Mouse (Mus musculus) lung, embryonic 16.5 days (tissue): ENCODE data around the gene Apol9b. TPM values are rescaled to one million over a fixed set of nuclear protein-coding genes. Genes with fewer than 3 reads are reported as not detected.
"Not testable (repeated sequence)": the region's sequence is repeated elsewhere in the genome, so short reads cannot be mapped to it uniquely, and the experiment has no call there.

Experiments used
- ATAC-seq: fragments of 200-750 bp; cut with Nextera tagmentation; 2 replicates; pipeline ENCODE4 v1.8.0; 2017; ENCODE audit warnings: low read depth, mild to moderate bottlenecking, moderate library complexity
- H3K27ac ChIP-seq: fragments of 300-500 bp; sonication (generic); 2 replicates; pipeline ENCODE4 v1.5.1; 2014; ENCODE audit warnings: mild to moderate bottlenecking, control low read depth, low read length
- H3K27me3 ChIP-seq: fragments of 300-500 bp; sonication (generic); 2 replicates; pipeline ENCODE4 v1.6.1; 2014; ENCODE audit warnings: low read depth, low read length, mixed read lengths; ENCODE audit not compliant: control insufficient read depth, insufficient read depth
- H3K36me3 ChIP-seq: fragments of 300-500 bp; sonication (generic); 2 replicates; pipeline ENCODE4 v1.6.1; 2014; ENCODE audit warnings: low read length; ENCODE audit not compliant: control insufficient read depth, insufficient read depth
- H3K4me1 ChIP-seq: fragments of 300-500 bp; sonication (generic); replicated peaks from 2 replicates; pipeline ENCODE4 v1.6.1; 2014; ENCODE audit warnings: low read length, mixed read lengths; ENCODE audit not compliant: control insufficient read depth, insufficient read depth
- H3K4me2 ChIP-seq: fragments of 300-500 bp; sonication (generic); 2 replicates; pipeline ENCODE4 v1.6.1; 2014; ENCODE audit warnings: low read depth, low read length, control low read depth
- H3K4me3 ChIP-seq: fragments of 300-500 bp; sonication (generic); 2 replicates; pipeline ENCODE4 v1.5.1; 2014; ENCODE audit warnings: mild to moderate bottlenecking, low read length, control low read depth
- H3K9ac ChIP-seq: fragments of 300-500 bp; sonication (generic); 2 replicates; pipeline ENCODE4 v1.6.1; 2014; ENCODE audit warnings: low read length, control low read depth
- H3K9me3 ChIP-seq: fragments of 300-500 bp; sonication (generic); 2 replicates; pipeline ENCODE4 v1.6.1; 2016; ENCODE audit warnings: low read length; ENCODE audit not compliant: control insufficient read depth
- WGBS: fragments of 180-500 bp; shearing (Covaris S2); extraction: QIAGEN DNeasy Blood & Tissue Kit; methylation state at CpG from one replicate; pipeline ENCODE4 v1.1.7; 2014; 5-methylcytosine and 5-hydroxymethylcytosine counted together
- polyA plus RNA-seq: library from polyadenylated mRNA; unstranded; fragments of >200 nt; fragmentation: Nextera tagmentation; extraction: Ambion mirVana; gene quantifications from 2 replicates; pipeline ENCODE4 v1.2.1, GENCODE M21; 2015

Apol9b gene
- polyA plus RNA-seq, 1 experiment from 2014 or later = 0.15 TPM

DNA sequence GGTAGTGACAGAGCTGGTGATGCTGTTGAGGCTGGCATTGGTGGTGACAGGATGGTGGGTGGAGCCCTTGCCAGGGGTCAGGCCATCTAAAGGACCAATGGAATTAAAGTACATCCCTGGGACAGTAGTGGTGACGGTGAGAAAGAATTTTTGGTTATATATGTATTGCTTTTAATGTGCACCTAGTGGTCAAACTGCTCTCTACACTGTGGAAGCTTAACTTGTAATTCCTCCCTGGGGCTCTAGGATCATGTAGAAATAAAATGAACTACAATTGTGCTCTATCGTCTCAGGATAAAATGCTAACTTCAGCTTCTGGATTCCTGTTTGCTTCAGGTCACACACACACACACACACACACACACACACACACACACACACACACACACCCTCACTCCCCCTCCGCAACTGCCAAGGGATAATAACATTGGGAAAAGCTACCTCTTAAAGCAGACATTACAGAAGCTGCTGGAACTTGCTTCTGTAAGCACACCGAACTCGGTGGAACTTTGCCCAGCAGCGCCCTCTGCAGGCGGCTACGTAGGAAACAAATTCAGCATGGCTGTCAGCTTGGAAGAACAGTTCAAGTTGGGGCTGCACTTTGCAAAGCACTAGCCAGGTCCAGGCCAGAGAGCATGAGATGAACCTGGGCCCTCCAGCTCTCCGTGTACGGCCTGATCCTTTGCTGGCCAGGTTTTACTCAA lies 4.5 kb upstream of the Apol9b start:
- WGBS = 26% methylated on average over 2 of the region's 10 CpGs
- ATAC-seq = not testable (repeated sequence)

DNA sequence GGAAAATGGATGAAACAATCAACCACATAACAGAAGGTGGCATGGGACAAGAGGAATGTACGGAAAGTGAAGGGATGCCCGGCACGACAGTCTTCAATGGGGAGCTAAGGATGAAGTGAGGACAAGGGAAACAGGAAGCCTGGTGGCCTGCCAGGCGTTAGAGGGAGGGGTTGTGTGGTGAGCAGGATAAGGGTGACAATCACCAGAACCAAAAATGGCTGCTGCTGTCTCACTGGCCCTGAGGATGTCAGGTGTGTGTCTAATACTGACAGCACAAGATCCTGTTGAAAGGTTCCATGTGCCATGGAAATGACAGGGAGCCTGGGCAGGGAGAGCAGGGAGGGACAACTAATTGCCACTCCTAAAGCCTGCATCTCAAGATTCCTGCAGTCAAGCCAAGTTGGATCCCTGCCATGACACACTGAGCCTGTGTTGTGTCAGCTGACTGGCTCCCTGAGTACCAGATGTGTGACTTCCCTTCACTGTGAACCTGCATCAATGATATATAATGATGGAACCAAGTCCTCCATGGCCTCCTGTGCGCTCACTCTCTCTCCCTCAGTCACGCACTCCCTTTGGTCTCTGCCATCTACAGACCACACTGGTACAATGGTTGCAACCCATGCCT lies 3.3 kb upstream of the Apol9b start:
- not testable (repeated sequence) for H3K4me1 ChIP-seq, H3K36me3 ChIP-seq, H3K27me3 ChIP-seq, H3K4me2 ChIP-seq, H3K27ac ChIP-seq, H3K4me3 ChIP-seq, H3K9ac ChIP-seq, H3K9me3 ChIP-seq, ATAC-seq
- WGBS = 46% methylated on average over 5 of the region's 6 CpGs

More for the DNA sequence above, 4.5 kb upstream of the Apol9b start:
- H3K9me3 ChIP-seq, H3K4me2 ChIP-seq, H3K27ac ChIP-seq, H3K9ac ChIP-seq, H3K4me1 ChIP-seq, H3K4me3 ChIP-seq, H3K27me3 ChIP-seq, H3K36me3 ChIP-seq: not testable (repeated sequence)

DNA sequence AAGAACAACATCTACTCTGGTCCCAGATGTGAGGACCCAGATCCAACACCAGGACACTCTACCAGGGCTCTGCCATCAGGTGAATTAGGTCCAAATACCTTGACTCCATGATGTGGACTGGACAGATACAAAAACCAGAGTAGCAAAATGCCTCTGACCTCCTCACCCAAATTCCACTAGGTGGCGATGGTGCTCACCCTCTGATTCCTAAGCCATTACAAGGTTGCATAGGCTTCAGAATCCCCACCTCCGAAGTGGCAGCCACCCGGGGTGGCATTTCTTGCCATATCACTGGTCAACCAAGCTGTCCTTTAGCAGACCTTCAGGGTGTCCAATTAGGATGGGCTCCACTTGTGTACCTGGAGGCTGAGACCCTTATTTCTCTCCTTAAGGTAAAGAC lies 1.7 kb upstream of the Apol9b start:
- H3K9me3 ChIP-seq, H3K27me3 ChIP-seq, H3K4me3 ChIP-seq, H3K4me1 ChIP-seq, H3K9ac ChIP-seq, H3K27ac ChIP-seq, H3K36me3 ChIP-seq, H3K4me2 ChIP-seq: not testable (repeated sequence)
- WGBS = 0% methylated on average over 2 of the region's 3 CpGs
- peak; percentile 23; the same call in 1 of the 2 replicates for ATAC-seq

DNA sequence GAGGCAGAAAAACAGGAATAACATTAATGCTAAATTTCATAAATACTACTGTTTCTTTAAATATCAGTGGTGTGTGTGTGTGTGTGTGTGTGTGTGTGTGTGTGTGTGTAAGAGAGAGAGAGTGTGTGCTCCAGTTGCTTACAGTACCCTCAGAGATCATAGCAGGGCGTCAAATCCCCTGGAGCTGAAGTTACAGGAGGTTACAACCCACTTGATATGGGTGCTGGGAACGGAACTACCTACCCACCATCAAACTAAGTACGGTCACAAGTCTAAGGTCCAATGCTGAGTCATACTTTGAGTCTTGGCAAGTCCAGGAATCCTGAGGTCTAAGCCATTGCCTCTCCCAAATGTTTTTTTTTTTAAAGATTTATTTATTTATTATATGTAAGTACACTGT lies 1.1 kb upstream of the Apol9b start:
- 74% methylated on average over 3 of the region's 3 CpGs for WGBS
- H3K4me1 ChIP-seq, H3K4me2 ChIP-seq, H3K27me3 ChIP-seq, H3K36me3 ChIP-seq, H3K9me3 ChIP-seq, H3K9ac ChIP-seq, ATAC-seq, H3K27ac ChIP-seq, H3K4me3 ChIP-seq: not testable (repeated sequence)

- WGBS = 87% methylated on average over 5 of the region's 5 CpGs
- Histone ChIP-seq H3K4me2 (no peak overlapping the region), H3K9ac (no peak overlapping the region)
Observed at GRCm38 (mm10) chr15:77731605-77732004, 2.8 kb downstream of the Apol9b start.

DNA sequence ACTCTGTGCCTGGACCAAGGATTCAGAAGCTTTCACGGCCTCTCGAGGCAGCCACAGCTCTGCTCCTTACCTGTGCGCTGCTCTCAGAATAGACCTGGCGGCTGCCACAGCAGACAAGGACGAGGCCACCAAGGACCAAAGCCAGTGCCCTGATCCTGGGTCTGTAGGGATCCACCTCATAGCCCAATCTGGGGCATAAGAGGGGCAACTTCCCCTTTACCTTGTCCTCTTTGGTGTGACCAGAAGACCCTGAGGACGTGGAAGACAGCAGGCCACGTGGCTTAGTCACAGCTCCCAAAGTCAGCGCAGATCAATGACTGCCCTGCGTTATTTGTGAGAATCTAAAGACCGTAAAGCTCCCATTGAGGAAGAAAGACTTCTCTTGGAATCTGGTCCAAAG lies 4.0 kb downstream of the Apol9b start:
- not testable (repeated sequence) for H3K4me3 ChIP-seq, ATAC-seq
- WGBS = 74% methylated on average over 10 of the region's 10 CpGs

More at GRCm38 (mm10) chr15:77731605-77732004, 2.8 kb downstream of the Apol9b start:
- no peaks in the 10 kb centered on the region for H3K4me1 ChIP-seq
- no peaks in the 10 kb centered on the region for H3K9me3 ChIP-seq
- no peaks in the 10 kb centered on the region for H3K36me3 ChIP-seq
- no peak overlapping the region for H3K4me3 ChIP-seq
- ATAC-seq = no peak
- no peak overlapping the region for H3K27ac ChIP-seq
- no peaks in the 10 kb centered on the region for H3K27me3 ChIP-seq

GRCm38 (mm10) chr15:77733380-77733779 lies 4.5 kb downstream of the Apol9b start:
- H3K4me3 ChIP-seq, H3K27ac ChIP-seq, H3K4me2 ChIP-seq, H3K4me1 ChIP-seq, H3K9ac ChIP-seq, H3K27me3 ChIP-seq, H3K36me3 ChIP-seq, H3K9me3 ChIP-seq, ATAC-seq: not testable (repeated sequence)
- WGBS = 44% methylated on average over 8 of the region's 8 CpGs

More for the DNA sequence above, 4.0 kb downstream of the Apol9b start:
- not testable (repeated sequence) for H3K36me3 ChIP-seq, H3K9me3 ChIP-seq, H3K4me1 ChIP-seq, H3K9ac ChIP-seq, H3K27me3 ChIP-seq, H3K27ac ChIP-seq, H3K4me2 ChIP-seq

DNA sequence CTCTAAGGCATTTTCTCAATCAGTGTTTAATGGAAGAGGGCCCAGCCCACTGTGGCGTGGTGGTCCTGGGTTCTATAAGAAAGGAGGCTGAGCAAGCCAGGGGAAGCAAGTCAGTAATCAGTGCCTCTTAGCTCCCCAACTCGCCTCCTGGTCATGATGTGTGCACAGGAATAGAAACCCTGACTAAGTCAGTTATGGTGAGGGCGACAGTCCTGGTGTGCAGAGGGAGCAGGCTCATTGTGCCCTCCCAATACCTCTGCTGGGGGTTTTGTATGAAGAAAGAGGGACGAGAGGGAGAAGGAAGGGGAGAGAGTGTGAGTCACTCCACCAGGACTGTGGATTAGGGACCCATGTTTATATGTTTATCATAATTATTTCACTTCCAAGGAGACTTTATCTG lies 5.1 kb downstream of the Apol9b start:
- H3K36me3 ChIP-seq, H3K4me2 ChIP-seq, ATAC-seq, H3K27ac ChIP-seq, H3K9ac ChIP-seq, H3K9me3 ChIP-seq, H3K27me3 ChIP-seq, H3K4me1 ChIP-seq, H3K4me3 ChIP-seq: not testable (repeated sequence)
- WGBS = 40% methylated on average over 4 of the region's 4 CpGs

- no peak for ATAC-seq
- Histone ChIP-seq H3K4me2 (no peak overlapping the region), H3K9me3 (no peaks in the 10 kb centered on the region), H3K9ac (no peak overlapping the region), H3K36me3 (no peaks in the 10 kb centered on the region), H3K27me3 (no peaks in the 10 kb centered on the region), H3K27ac (no peak overlapping the region), H3K4me1 (no peaks in the 10 kb centered on the region), H3K4me3 (no peak overlapping the region)
- WGBS = 68% methylated on average over 9 of the region's 9 CpGs
Observed at GRCm38 (mm10) chr15:77740511-77741297, 11.9 kb downstream of the Apol9b start.
